Mouse (Mus musculus) Patski (cell line): ENCODE measurements at regions not wholly inside any gene's neighbourhood (a gene's known extent, or its start where the extent isn't known, plus 50 kb on each side); places are given as distances from the start of the nearest gene placed in this dataset.

ENCODE experiments used
- ATAC-seq: fragments of 100-300 bp; one replicate; pipeline ENCODE4 v1.8.0; 2021
- CTCF ChIA-PET: fragments of 350-600 bp; sonication (Branson Sonifier 250); formaldehyde crosslinking; loops from one replicate; lab custom pipeline; 2022; ENCODE audit warnings: inconsistent platforms; lab: Charles Lee
- POLR2A ChIA-PET: fragments of 350-600 bp; sonication (Branson Sonifier 250); formaldehyde crosslinking; loops from one replicate; lab custom pipeline; 2022; ENCODE audit warnings: antibody characterized with exemption, inconsistent platforms; lab: Charles Lee
- DNase-seq: peaks from one replicate; pipeline ENCODE4 v3.0.0-alpha.2; 2011; ENCODE audit warnings: low read depth, low spot score
- H3K27me3 ChIP-seq: fragments of 371-371 bp; one replicate; pipeline ENCODE4 v1.5.1; 2021
- CTCF ChIP-seq: fragments of 100-300 bp; IDR thresholded peaks from one replicate; pipeline ENCODE4 v1.5.1; 2021
- in situ Hi-C: fragments of 300-500 bp; cut with MboI; formaldehyde crosslinking; loops from 3 replicates; pipeline ENCODE4 v1.11.1; 2018; ENCODE audit warnings: low pct_unique_long_range_greater_than_20kb, mixed read lengths

GRCm38 (mm10) chr17:68057264-68057663 lies 53.3 kb upstream of the Arhgap28 start:
- in situ Hi-C loops = no loop called here

GRCm38 (mm10) chr17:68060455-68060854 lies 56.5 kb upstream of the Arhgap28 start:
- DNase-seq = no peak
- TF ChIP-seq CTCF = no peak
- ChIA-PET POLR2A (no interaction called here), CTCF (no interaction called here)
- no peak for ATAC-seq
- in situ Hi-C loops = no loop called here
- H3K27me3 ChIP-seq = peaks cover 4% of the 10 kb centered on the region

More at GRCm38 (mm10) chr17:68057264-68057663, 53.3 kb upstream of the Arhgap28 start:
- ChIA-PET POLR2A (interaction anchor here (0.6 kb wide), 1 partner anchor 101 kb away, joined by 3 read pairs; no protein-coding TSS in a partner anchor), CTCF (no interaction called here)
- DNase-seq (no peak), ATAC-seq (no peak)
- H3K27me3 ChIP-seq = peaks cover 14% of the 10 kb centered on the region
- TF ChIP-seq CTCF = no peak

- H3K27me3 ChIP-seq = no peaks in the 10 kb centered on the region
- TF ChIP-seq CTCF = no peak
- ChIA-PET POLR2A (no interaction called here), CTCF (interaction anchor here (1.2 kb wide), 1 partner anchor 10 kb away, joined by 3 read pairs; no protein-coding TSS in a partner anchor)
- in situ Hi-C loops = no loop called here
- ATAC-seq = no peak
- no peak for DNase-seq
These were observed 61.8 kb upstream of the Arhgap28 start for GRCm38 (mm10) chr17:68065751-68066150.

GRCm38 (mm10) chr17:68066204-68066603 lies 62.3 kb upstream of the Arhgap28 start:
- in situ Hi-C loops = no loop called here

GRCm38 (mm10) chr17:68069008-68069407 lies 65.1 kb upstream of the Arhgap28 start:
- in situ Hi-C loops = no loop called here
- DNase-seq (no peak), ATAC-seq (peak; percentile 75)
- CTCF ChIA-PET = interaction anchor here (1.2 kb wide), 1 partner anchor 8 kb away, joined by 3 read pairs; no protein-coding TSS in a partner anchor
- no peaks in the 10 kb centered on the region for H3K27me3 ChIP-seq
- POLR2A ChIA-PET = no interaction called here
- TF ChIP-seq CTCF = no peak

More at GRCm38 (mm10) chr17:68066204-68066603, 62.3 kb upstream of the Arhgap28 start:
- ChIA-PET POLR2A (no interaction called here), CTCF (interaction anchor here (1.2 kb wide), 1 partner anchor 9 kb away, joined by 3 read pairs; no protein-coding TSS in a partner anchor)
- DNase-seq (no peak), ATAC-seq (no peak)
- no peak for TF ChIP-seq CTCF
- H3K27me3 ChIP-seq = no peaks in the 10 kb centered on the region

GRCm38 (mm10) chr17:68069484-68069883 lies 65.6 kb upstream of the Arhgap28 start:
- H3K27me3 ChIP-seq = no peaks in the 10 kb centered on the region
- no peak for ATAC-seq
- ChIA-PET POLR2A (no interaction called here), CTCF (interaction anchor here (1.2 kb wide), 1 partner anchor 8 kb away, joined by 3 read pairs; no protein-coding TSS in a partner anchor)
- no peak for TF ChIP-seq CTCF
- DNase-seq = no peak
- in situ Hi-C loops = no loop called here

- CTCF ChIA-PET = no interaction called here
- in situ Hi-C loops = no loop called here
- POLR2A ChIA-PET = interaction anchor here (0.6 kb wide), 1 partner anchor 203 kb away, joined by 3 read pairs; no protein-coding TSS in a partner anchor
- ATAC-seq = peak; percentile 44
- no peaks in the 10 kb centered on the region for H3K27me3 ChIP-seq
- no peak for TF ChIP-seq CTCF
- no peak for DNase-seq
These were observed 67.6 kb upstream of the Arhgap28 start for GRCm38 (mm10) chr17:68071472-68071871.

- ChIA-PET POLR2A (no interaction called here), CTCF (interaction anchor here (1.2 kb wide), 1 partner anchor 9 kb away, joined by 3 read pairs; no protein-coding TSS in a partner anchor)
- ATAC-seq (no peak), DNase-seq (no peak)
- H3K27me3 ChIP-seq = peaks cover 6% of the 10 kb centered on the region
- TF ChIP-seq CTCF = no peak
- in situ Hi-C loops = no loop called here
These were observed 71.8 kb upstream of the Arhgap28 start for GRCm38 (mm10) chr17:68075712-68076111.

GRCm38 (mm10) chr17:68078709-68079108 lies 74.8 kb upstream of the Arhgap28 start:
- ChIA-PET CTCF (no interaction called here), POLR2A (no interaction called here)
- DNase-seq (no peak), ATAC-seq (no peak)
- TF ChIP-seq CTCF = no peak
- in situ Hi-C loops = no loop called here
- H3K27me3 ChIP-seq = peaks cover 6% of the 10 kb centered on the region

- TF ChIP-seq CTCF = no peak
- ChIA-PET CTCF (no interaction called here), POLR2A (no interaction called here)
- in situ Hi-C loops = no loop called here
- ATAC-seq (no peak), DNase-seq (no peak)
- H3K27me3 ChIP-seq = peaks cover 4% of the 10 kb centered on the region
These were observed 80.5 kb upstream of the Arhgap28 start for GRCm38 (mm10) chr17:68084446-68084845.

GRCm38 (mm10) chr17:68087149-68087548 lies 83.2 kb upstream of the Arhgap28 start:
- ATAC-seq = no peak
- peaks cover 4% of the 10 kb centered on the region for H3K27me3 ChIP-seq
- no peak for TF ChIP-seq CTCF
- DNase-seq = no peak
- POLR2A ChIA-PET = no interaction called here
- in situ Hi-C loops = no loop called here
- CTCF ChIA-PET = no interaction called here
